Mouse (Mus musculus) liver, embryonic 13.5 days (tissue): Measurements from ENCODE around the gene Etaa1. TPM values are rescaled to one million over a fixed set of nuclear protein-coding genes. Genes with fewer than 3 reads are reported as not detected.
"Not testable (repeated sequence)": the region's sequence is repeated elsewhere in the genome, so short reads cannot be mapped to it uniquely, and the experiment has no call there.

Experiments used
- ATAC-seq: fragments of 200-750 bp; cut with Nextera tagmentation; 2 replicates; pipeline ENCODE4 v1.8.0; 2017; ENCODE audit warnings: low read depth, mild to moderate bottlenecking, moderate number of reproducible peaks, moderate library complexity
- DNase-seq: peaks from one replicate; pipeline ENCODE4 v3.0.0; 2022
- H3K27ac ChIP-seq: fragments of 300-500 bp; sonication (generic); 2 replicates; pipeline ENCODE4 v1.5.1; 2015; ENCODE audit warnings: moderate library complexity, mild to moderate bottlenecking, inconsistent platforms
- H3K27me3 ChIP-seq: fragments of 300-500 bp; sonication (generic); 2 replicates; pipeline ENCODE4 v1.6.1; 2015; ENCODE audit warnings: mild to moderate bottlenecking, inconsistent platforms
- H3K36me3 ChIP-seq: fragments of 300-500 bp; sonication (generic); 2 replicates; pipeline ENCODE4 v1.6.1; 2015; ENCODE audit warnings: mild to moderate bottlenecking, inconsistent platforms
- H3K4me1 ChIP-seq: fragments of 300-500 bp; sonication (generic); replicated peaks from 2 replicates; pipeline ENCODE4 v1.6.1; 2015; ENCODE audit warnings: inconsistent platforms
- H3K4me2 ChIP-seq: fragments of 300-500 bp; sonication (generic); 2 replicates; pipeline ENCODE4 v1.6.1; 2015; ENCODE audit warnings: inconsistent platforms, mild to moderate bottlenecking, moderate library complexity
- H3K4me3 ChIP-seq: fragments of 300-500 bp; sonication (generic); replicated peaks from 2 replicates; pipeline ENCODE4 v1.5.1; 2015; ENCODE audit warnings: mild to moderate bottlenecking, inconsistent platforms
- H3K9ac ChIP-seq: fragments of 300-500 bp; sonication (generic); 2 replicates; pipeline ENCODE4 v1.6.1; 2015; ENCODE audit warnings: mild to moderate bottlenecking, inconsistent platforms
- H3K9me3 ChIP-seq: fragments of 300-500 bp; sonication (generic); replicated peaks from 2 replicates; pipeline ENCODE4 v1.6.1; 2016; ENCODE audit warnings: inconsistent platforms
- WGBS: fragments of 180-500 bp; shearing (Covaris S2); methylation state at CpG from one replicate; pipeline ENCODE4 v1.1.7; 2015; ENCODE audit not compliant: insufficient replicate concordance; 5-methylcytosine and 5-hydroxymethylcytosine counted together
- polyA plus RNA-seq: library from polyadenylated mRNA; unstranded; fragments of >200 nt; fragmentation: Nextera tagmentation; extraction: Ambion mirVana; gene quantifications from 2 replicates; pipeline ENCODE4 v1.2.1, GENCODE M21; 2015

Gene Etaa1
- polyA plus RNA-seq, 1 experiment from 2014 or later = 6.2 TPM

DNA sequence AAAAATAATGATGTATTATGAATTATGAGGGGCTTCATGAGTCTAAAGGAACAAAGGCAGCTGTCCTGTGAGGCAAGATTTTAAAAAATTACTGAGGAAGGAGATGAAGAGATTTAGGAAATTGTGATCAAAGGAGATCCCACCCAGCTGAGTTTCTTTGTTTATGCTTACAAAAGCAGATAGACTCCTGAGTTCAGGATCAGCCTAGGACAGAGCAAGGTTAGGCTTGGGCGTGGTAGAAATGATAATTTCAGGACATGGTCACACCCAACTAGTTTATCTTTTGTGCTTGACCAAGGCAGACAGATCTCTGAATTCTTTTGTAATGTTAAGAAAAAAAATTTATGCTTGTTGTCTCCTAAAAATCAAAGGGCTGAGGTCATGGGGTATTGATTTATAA lies 37.2 kb downstream of the Etaa1 start:
- H3K9ac ChIP-seq = no peak overlapping the region
- 45% methylated on average over 1 of the region's 1 CpGs for WGBS
- H3K4me2 ChIP-seq = no peak overlapping the region
- no peaks in the 10 kb centered on the region for H3K9me3 ChIP-seq
- H3K4me1 ChIP-seq = no peaks in the 10 kb centered on the region; the same call in 1 of the 2 replicates
- H3K27me3 ChIP-seq = no peaks in the 10 kb centered on the region
- DNase-seq (no peak), ATAC-seq (no peak)
- H3K4me3 ChIP-seq = no peak overlapping the region
- no peaks in the 10 kb centered on the region for H3K36me3 ChIP-seq
- H3K27ac ChIP-seq = no peak overlapping the region

DNA sequence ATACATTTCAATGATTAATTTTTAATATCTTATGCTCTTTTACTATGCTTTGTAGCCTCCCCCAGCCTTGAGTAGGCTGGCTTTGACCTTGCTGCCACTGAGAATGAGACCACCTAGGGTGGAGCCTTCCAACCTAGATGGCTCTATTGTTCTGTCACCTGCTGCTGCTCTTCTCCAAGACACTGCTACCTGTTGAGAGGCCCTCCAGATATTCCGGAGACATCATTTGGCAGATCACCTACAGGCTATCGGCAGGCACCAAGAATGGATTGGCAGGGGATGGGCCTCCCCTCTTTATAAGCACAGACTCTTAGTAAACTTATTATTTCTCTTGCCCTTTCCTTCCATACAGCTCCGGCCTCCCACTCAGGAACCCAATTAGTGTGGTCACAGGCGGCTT lies 52.7 kb downstream of the Etaa1 start:
- not testable (repeated sequence) for H3K4me3 ChIP-seq

More for the DNA sequence above, 52.7 kb downstream of the Etaa1 start:
- H3K4me1 ChIP-seq, H3K27ac ChIP-seq, H3K27me3 ChIP-seq, H3K36me3 ChIP-seq, H3K4me2 ChIP-seq, DNase-seq, H3K9me3 ChIP-seq, H3K9ac ChIP-seq, ATAC-seq: not testable (repeated sequence)
- WGBS = 61% methylated on average over 4 of the region's 4 CpGs
